Mouse (Mus musculus): ENCODE measurements at regions not wholly inside any gene's neighbourhood (a gene's known extent, or its start where the extent isn't known, plus 50 kb on each side); places are given as distances from the start of the nearest gene placed in this dataset.

GRCm38 (mm10) chr10:17175385-17175784 is 547.6 kb upstream of the Cited2 start:
- no peak for DNase-seq (ENCODE audit: low spot score)
- no peak overlapping the region for H3K4me2 ChIP-seq (ENCODE audit: low read depth, low read length, poor library complexity, severe bottlenecking)
- H3K27me3 ChIP-seq (ENCODE audit: insufficient read depth, low read length): no peaks in the 10 kb centered on the region
- H3K4me1 ChIP-seq (ENCODE audit: insufficient read depth, low read length): no peaks in the 10 kb centered on the region
- H3K27ac ChIP-seq (ENCODE audit: low read depth, low read length): no peak overlapping the region
- no peaks in the 10 kb centered on the region for H3K9me3 ChIP-seq (ENCODE audit: low read length)
- 74% methylated on average over 3 of the region's 3 CpGs for WGBS
- TF ChIP-seq CTCF (IDR thresholded peaks at IDR 0.05): no peak
- no peak for ATAC-seq (ENCODE audit: low FRiP score)
- H3K9ac ChIP-seq (replicated peaks; ENCODE audit: low read length, poor library complexity, severe bottlenecking): no peak overlapping the region
- H3K4me3 ChIP-seq (ENCODE audit: low read depth, low read length): no peak overlapping the region
- no peaks in the 10 kb centered on the region for H3K36me3 ChIP-seq (ENCODE audit: insufficient read depth, low read length)

- no peak overlapping the region for H3K4me2 ChIP-seq (ENCODE audit: low read depth, low read length, poor library complexity, severe bottlenecking)
- TF ChIP-seq CTCF (IDR thresholded peaks at IDR 0.05): no peak
- DNase-seq (ENCODE audit: low spot score) (no peak), ATAC-seq (ENCODE audit: low FRiP score) (no peak)
- H3K9ac ChIP-seq (replicated peaks; ENCODE audit: low read length, poor library complexity, severe bottlenecking): no peak overlapping the region
- H3K4me3 ChIP-seq (ENCODE audit: low read depth, low read length): no peak overlapping the region
- H3K27ac ChIP-seq (ENCODE audit: low read depth, low read length): no peak overlapping the region
- no peaks in the 10 kb centered on the region for H3K36me3 ChIP-seq (ENCODE audit: insufficient read depth, low read length)
- H3K9me3 ChIP-seq (ENCODE audit: low read length): no peaks in the 10 kb centered on the region
- no peaks in the 10 kb centered on the region for H3K27me3 ChIP-seq (ENCODE audit: insufficient read depth, low read length)
- 38% methylated on average over 1 of the region's 1 CpGs for WGBS
- H3K4me1 ChIP-seq (ENCODE audit: insufficient read depth, low read length): no peaks in the 10 kb centered on the region
These were observed 546.0 kb upstream of the Cited2 start for GRCm38 (mm10) chr10:17177054-17177453.

GRCm38 (mm10) chr10:17177503-17178278 is 545.3 kb upstream of the Cited2 start:
- no peaks in the 10 kb centered on the region for H3K9me3 ChIP-seq (ENCODE audit: low read length)
- H3K4me1 ChIP-seq (ENCODE audit: insufficient read depth, low read length): no peaks in the 10 kb centered on the region
- DNase-seq (ENCODE audit: low spot score) (no peak), ATAC-seq (ENCODE audit: low FRiP score) (no peak)
- TF ChIP-seq CTCF (IDR thresholded peaks at IDR 0.05): no peak
- H3K36me3 ChIP-seq (ENCODE audit: insufficient read depth, low read length): no peaks in the 10 kb centered on the region
- WGBS: 77% methylated on average over 4 of the region's 4 CpGs
- no peak overlapping the region for H3K4me3 ChIP-seq (ENCODE audit: low read depth, low read length)
- H3K9ac ChIP-seq (replicated peaks; ENCODE audit: low read length, poor library complexity, severe bottlenecking): no peak overlapping the region
- no peak overlapping the region for H3K4me2 ChIP-seq (ENCODE audit: low read depth, low read length, poor library complexity, severe bottlenecking)
- H3K27ac ChIP-seq (ENCODE audit: low read depth, low read length): no peak overlapping the region
- no peaks in the 10 kb centered on the region for H3K27me3 ChIP-seq (ENCODE audit: insufficient read depth, low read length)

GRCm38 (mm10) chr10:17178627-17179026 is 544.4 kb upstream of the Cited2 start:
- TF ChIP-seq CTCF (IDR thresholded peaks at IDR 0.05): no peak
- Histone ChIP-seq H3K9me3 (ENCODE audit: low read length) (no peaks in the 10 kb centered on the region), H3K4me3 (ENCODE audit: low read depth, low read length) (no peak overlapping the region), H3K27ac (ENCODE audit: low read depth, low read length) (no peak overlapping the region), H3K9ac (replicated peaks; ENCODE audit: low read length, poor library complexity, severe bottlenecking) (no peak overlapping the region), H3K4me1 (ENCODE audit: insufficient read depth, low read length) (no peaks in the 10 kb centered on the region), H3K4me2 (ENCODE audit: low read depth, low read length, poor library complexity, severe bottlenecking) (no peak overlapping the region), H3K27me3 (ENCODE audit: insufficient read depth, low read length) (no peaks in the 10 kb centered on the region), H3K36me3 (ENCODE audit: insufficient read depth, low read length) (no peaks in the 10 kb centered on the region)
- no peak for DNase-seq (ENCODE audit: low spot score)
- ATAC-seq (ENCODE audit: low FRiP score): no peak

GRCm38 (mm10) chr10:17184418-17184817 is 538.6 kb upstream of the Cited2 start:
- WGBS: 66% methylated on average over 2 of the region's 2 CpGs
- no peak for ATAC-seq (ENCODE audit: low FRiP score)
- H3K4me1 ChIP-seq (ENCODE audit: insufficient read depth, low read length): no peaks in the 10 kb centered on the region

GRCm38 (mm10) chr10:17196205-17196604 is 526.8 kb upstream of the Cited2 start:
- Histone ChIP-seq H3K9ac (replicated peaks; ENCODE audit: low read length, poor library complexity, severe bottlenecking) (no peak overlapping the region), H3K27me3 (ENCODE audit: insufficient read depth, low read length) (no peaks in the 10 kb centered on the region), H3K4me2 (ENCODE audit: low read depth, low read length, poor library complexity, severe bottlenecking) (no peak overlapping the region), H3K4me1 (ENCODE audit: insufficient read depth, low read length) (no peaks in the 10 kb centered on the region), H3K27ac (ENCODE audit: low read depth, low read length) (no peak overlapping the region; the same call in 1 of the 2 replicates), H3K36me3 (ENCODE audit: insufficient read depth, low read length) (no peaks in the 10 kb centered on the region), H3K4me3 (ENCODE audit: low read depth, low read length) (no peak overlapping the region), H3K9me3 (ENCODE audit: low read length) (no peaks in the 10 kb centered on the region)
- no peak for TF ChIP-seq CTCF (IDR thresholded peaks at IDR 0.05)
- 71% methylated on average over 12 of the region's 12 CpGs for WGBS
- no peak for DNase-seq (ENCODE audit: low spot score)
- no peak for ATAC-seq (ENCODE audit: low FRiP score)

More at GRCm38 (mm10) chr10:17184418-17184817, 538.6 kb upstream of the Cited2 start:
- H3K27me3 ChIP-seq (ENCODE audit: insufficient read depth, low read length): no peaks in the 10 kb centered on the region
- no peak overlapping the region for H3K9ac ChIP-seq (replicated peaks; ENCODE audit: low read length, poor library complexity, severe bottlenecking)
- H3K36me3 ChIP-seq (ENCODE audit: insufficient read depth, low read length): no peaks in the 10 kb centered on the region
- no peak overlapping the region for H3K4me2 ChIP-seq (ENCODE audit: low read depth, low read length, poor library complexity, severe bottlenecking)
- no peak for DNase-seq (ENCODE audit: low spot score)
- H3K9me3 ChIP-seq (ENCODE audit: low read length): no peaks in the 10 kb centered on the region
- H3K4me3 ChIP-seq (ENCODE audit: low read depth, low read length): no peak overlapping the region
- no peak for TF ChIP-seq CTCF (IDR thresholded peaks at IDR 0.05)
- no peak overlapping the region for H3K27ac ChIP-seq (ENCODE audit: low read depth, low read length)

Measured in midbrain, postnatal 0 days (tissue).